Mouse (Mus musculus) kidney, adult 2 months (tissue): ENCODE results near the gene Nin. TPM values are rescaled to one million over a fixed set of nuclear protein-coding genes. Genes with fewer than 3 reads are reported as not detected.

Experiments used
- DNase-seq: peaks from one replicate; pipeline ENCODE4 v3.0.0; 2021
- H3K27ac ChIP-seq: fragments of 200-500 bp; 2 replicates; pipeline ENCODE4 v1.5.1; 2012; ENCODE audit warnings: low read depth, low read length, control low read depth, inconsistent platforms; ENCODE audit not compliant: insufficient read depth
- H3K27me3 ChIP-seq: fragments of 200-500 bp; replicated peaks from 2 replicates; pipeline ENCODE4 v1.6.1; 2012; ENCODE audit warnings: mild to moderate bottlenecking, moderate library complexity, low read length, inconsistent platforms; ENCODE audit not compliant: control insufficient read depth, insufficient read depth
- H3K36me3 ChIP-seq: fragments of 200-500 bp; 2 replicates; pipeline ENCODE4 v1.6.1; 2012; ENCODE audit warnings: mild to moderate bottlenecking, moderate library complexity, low read length, inconsistent platforms; ENCODE audit not compliant: control insufficient read depth, insufficient read depth
- H3K4me1 ChIP-seq: fragments of 200-500 bp; 2 replicates; pipeline ENCODE4 v1.6.1; 2011; ENCODE audit warnings: low read length; ENCODE audit not compliant: control insufficient read depth, insufficient read depth
- H3K4me3 ChIP-seq: fragments of 200-500 bp; 2 replicates; pipeline ENCODE4 v1.5.1; 2011; ENCODE audit warnings: mild to moderate bottlenecking, low read depth, low read length, control low read depth; ENCODE audit not compliant: insufficient read depth
- CTCF ChIP-seq: fragments of 200-500 bp; conservative IDR thresholded peaks from 2 replicates; pipeline ENCODE4 v1.5.1; 2011; ENCODE audit warnings: low read depth, mild to moderate bottlenecking, control low read depth, low read length, moderate library complexity, mixed read lengths; ENCODE audit not compliant: insufficient read depth, insufficient read length
- POLR2A ChIP-seq: fragments of 200-500 bp; IDR thresholded peaks from one replicate; pipeline ENCODE4 v1.6.1; 2011; ENCODE audit warnings: low read depth, low read length, control low read depth
- WGBS: fragments of 180-500 bp; shearing (Covaris S2); methylation state at CpG from one replicate; pipeline ENCODE4 v1.1.7; 2018; 5-methylcytosine and 5-hydroxymethylcytosine counted together
- polyA plus RNA-seq: library from polyadenylated mRNA; depleted of rRNA; stranded (reverse); fragments of >200 nt; gene quantifications from 2 replicates; pipeline ENCODE4 v1.2.3, GENCODE M21; 2012

Nin gene
- polyA plus RNA-seq, 1 experiment = 4.9 TPM

- 61% methylated on average over 9 of the region's 9 CpGs for WGBS
- H3K4me1 ChIP-seq = peaks cover 8% of the 10 kb centered on the region; the same call in 1 of the 2 replicates
- H3K36me3 ChIP-seq = no peaks in the 10 kb centered on the region
Observed at GRCm38 (mm10) chr12:70106508-70106907, 7.0 kb downstream of the Nin start.

GRCm38 (mm10) chr12:70105885-70106284 is 7.6 kb downstream of the Nin start:
- no peak overlapping the region for H3K27ac ChIP-seq
- WGBS = 69% methylated on average over 6 of the region's 6 CpGs

More at GRCm38 (mm10) chr12:70106508-70106907, 7.0 kb downstream of the Nin start:
- Histone ChIP-seq H3K27me3 (no peaks in the 10 kb centered on the region), H3K27ac (no peak overlapping the region), H3K4me3 (no peak overlapping the region)
- DNase-seq = no peak
- no peak for TF ChIP-seq CTCF
- TF ChIP-seq POLR2A = no peak

GRCm38 (mm10) chr12:70104776-70105420 is 8.6 kb downstream of the Nin start:
- no peak for TF ChIP-seq CTCF
- no peak for TF ChIP-seq POLR2A
- no peaks in the 10 kb centered on the region for H3K27me3 ChIP-seq
- DNase-seq = peak; percentile 73
- 45% methylated on average over 5 of the region's 5 CpGs for WGBS
- H3K27ac ChIP-seq = no peak overlapping the region
- no peaks in the 10 kb centered on the region for H3K4me1 ChIP-seq
- H3K4me3 ChIP-seq = no peak overlapping the region
- H3K36me3 ChIP-seq = no peaks in the 10 kb centered on the region

More at GRCm38 (mm10) chr12:70105885-70106284, 7.6 kb downstream of the Nin start:
- DNase-seq = no peak
- Histone ChIP-seq H3K4me3 (no peak overlapping the region), H3K4me1 (peaks cover 8% of the 10 kb centered on the region; the same call in 1 of the 2 replicates), H3K27me3 (no peaks in the 10 kb centered on the region), H3K36me3 (no peaks in the 10 kb centered on the region)
- no peak for TF ChIP-seq POLR2A
- no peak for TF ChIP-seq CTCF

- Histone ChIP-seq H3K4me3 (no peak overlapping the region), H3K4me1 (no peaks in the 10 kb centered on the region), H3K36me3 (no peaks in the 10 kb centered on the region), H3K27me3 (no peaks in the 10 kb centered on the region), H3K27ac (no peak overlapping the region)
- WGBS = 39% methylated on average over 4 of the region's 4 CpGs
- no peak for TF ChIP-seq CTCF
- TF ChIP-seq POLR2A = no peak
- DNase-seq = peak; percentile 52
Observed at GRCm38 (mm10) chr12:70104199-70104598, 9.3 kb downstream of the Nin start.

GRCm38 (mm10) chr12:70103257-70103656 is 10.3 kb downstream of the Nin start:
- no peaks in the 10 kb centered on the region for H3K4me1 ChIP-seq

GRCm38 (mm10) chr12:70102426-70102825 is 11.1 kb downstream of the Nin start:
- no peak for TF ChIP-seq CTCF
- TF ChIP-seq POLR2A = no peak
- Histone ChIP-seq H3K36me3 (no peaks in the 10 kb centered on the region), H3K27me3 (no peaks in the 10 kb centered on the region), H3K4me3 (no peak overlapping the region), H3K4me1 (no peaks in the 10 kb centered on the region), H3K27ac (no peak overlapping the region)
- DNase-seq = no peak
- WGBS = 92% methylated on average over 9 of the region's 9 CpGs

More at GRCm38 (mm10) chr12:70103257-70103656, 10.3 kb downstream of the Nin start:
- no peak for DNase-seq
- WGBS = 92% methylated on average over 4 of the region's 4 CpGs
- TF ChIP-seq POLR2A (no peak), CTCF (no peak)
- Histone ChIP-seq H3K27ac (no peak overlapping the region), H3K27me3 (no peaks in the 10 kb centered on the region), H3K36me3 (no peaks in the 10 kb centered on the region), H3K4me3 (no peak overlapping the region)

GRCm38 (mm10) chr12:70101823-70102222 is 11.7 kb downstream of the Nin start:
- H3K27ac ChIP-seq = no peak overlapping the region
- DNase-seq = peak; percentile 26
- H3K27me3 ChIP-seq = no peaks in the 10 kb centered on the region
- H3K4me3 ChIP-seq = no peak overlapping the region
- H3K36me3 ChIP-seq = no peaks in the 10 kb centered on the region
- H3K4me1 ChIP-seq = no peaks in the 10 kb centered on the region
- 71% methylated on average over 5 of the region's 5 CpGs for WGBS
- TF ChIP-seq CTCF (no peak), POLR2A (no peak)
